Mouse (Mus musculus) kidney, adult 11 months (tissue): ENCODE measurements around the gene 4930579F01Rik.
"Not testable (repeated sequence)": the region's sequence is repeated elsewhere in the genome, so short reads cannot be mapped to it uniquely, and the experiment has no call there.

ENCODE experiments used
- DNase-seq: peaks from one replicate; pipeline ENCODE4 v3.0.0; 2022

Gene 4930579F01Rik

GRCm38 (mm10) chr3:138143315-138144059 lies 50.1 kb downstream of the 4930579F01Rik start, which contains the start of gene Trmt10a:
Gene Trmt10a (plus strand): TSS chr3:138143448.
- peak; percentile 98 for DNase-seq

GRCm38 (mm10) chr3:138142733-138143314 lies 50.8 kb downstream of the 4930579F01Rik start:
- no peak for DNase-seq

- DNase-seq: no peak
These were observed 51.4 kb downstream of the 4930579F01Rik start for GRCm38 (mm10) chr3:138142052-138142732.

GRCm38 (mm10) chr3:138139663-138140062 lies 54.0 kb downstream of the 4930579F01Rik start:
- DNase-seq: no peak

GRCm38 (mm10) chr3:138138146-138138545 lies 55.5 kb downstream of the 4930579F01Rik start:
- DNase-seq: not testable (repeated sequence)

GRCm38 (mm10) chr3:138134528-138134927 lies 59.1 kb downstream of the 4930579F01Rik start:
- DNase-seq: no peak

GRCm38 (mm10) chr3:138133916-138134315 lies 59.7 kb downstream of the 4930579F01Rik start:
- DNase-seq: no peak

GRCm38 (mm10) chr3:138133463-138133862 lies 60.2 kb downstream of the 4930579F01Rik start:
- DNase-seq: no peak

- peak; percentile 15 for DNase-seq
These were observed 62.5 kb downstream of the 4930579F01Rik start for GRCm38 (mm10) chr3:138131168-138131567.

- DNase-seq: no peak
These were observed 62.9 kb downstream of the 4930579F01Rik start for GRCm38 (mm10) chr3:138130692-138131091.

GRCm38 (mm10) chr3:138129110-138129509 lies 64.5 kb downstream of the 4930579F01Rik start:
- DNase-seq: no peak

GRCm38 (mm10) chr3:138123842-138124241 lies 69.8 kb downstream of the 4930579F01Rik start:
- DNase-seq: no peak

GRCm38 (mm10) chr3:138121461-138121860 lies 72.2 kb downstream of the 4930579F01Rik start:
- no peak for DNase-seq

- DNase-seq: no peak
These were observed 74.0 kb downstream of the 4930579F01Rik start for GRCm38 (mm10) chr3:138119444-138120105.

- DNase-seq: no peak
These were observed 74.8 kb downstream of the 4930579F01Rik start for GRCm38 (mm10) chr3:138118831-138119230.

GRCm38 (mm10) chr3:138118392-138118791 lies 75.2 kb downstream of the 4930579F01Rik start:
- no peak for DNase-seq

GRCm38 (mm10) chr3:138116871-138117270 lies 76.8 kb downstream of the 4930579F01Rik start:
- no peak for DNase-seq

GRCm38 (mm10) chr3:138114106-138114505 lies 79.5 kb downstream of the 4930579F01Rik start:
- no peak for DNase-seq
